Comparison of ENCODE assay signal across 26 mouse cellular contexts in genomic region chrX:13329611-13330010, GRCm38 (mm10).
"Had no signal": no experiment of that assay in that cellular context is flagged by ENCODE, and none has a peak within 500 bp of the region (broad histone marks: within the 10 kb centered on the region; RNA-seq: fewer than 3 reads in every experiment).

No protein-coding gene starts in this region.

- ATAC-seq: forebrain, embryonic 13.5 days; forebrain, embryonic 15.5 days; forebrain, embryonic 16.5 days; forebrain, postnatal 0 days had no signal

- H3K4me2 ChIP-seq: embryonic facial prominence, embryonic 12.5 days; embryonic facial prominence, embryonic 13.5 days; embryonic facial prominence, embryonic 15.5 days; forebrain, embryonic 12.5 days; forebrain, embryonic 13.5 days; forebrain, embryonic 15.5 days; heart, embryonic 12.5 days; heart, embryonic 13.5 days had no signal

- H3K27me3 ChIP-seq: embryonic facial prominence, embryonic 12.5 days; embryonic facial prominence, embryonic 15.5 days; forebrain, embryonic 12.5 days; forebrain, embryonic 13.5 days; forebrain, embryonic 15.5 days had no signal

- H3K27ac ChIP-seq: embryonic facial prominence, embryonic 10.5 days; embryonic facial prominence, embryonic 12.5 days; embryonic facial prominence, embryonic 13.5 days; embryonic facial prominence, embryonic 15.5 days; forebrain, embryonic 10.5 days; forebrain, embryonic 12.5 days; forebrain, embryonic 13.5 days; forebrain, embryonic 15.5 days; gastrocnemius, adult 2 months; heart, adult 2 months; heart, embryonic 10.5 days; heart, embryonic 13.5 days had no signal

- H3K4me3 ChIP-seq: embryonic facial prominence, embryonic 10.5 days; embryonic facial prominence, embryonic 12.5 days; embryonic facial prominence, embryonic 13.5 days; embryonic facial prominence, embryonic 15.5 days; erythroblast, embryonic 14.5 days; forebrain, embryonic 10.5 days; forebrain, embryonic 12.5 days; forebrain, embryonic 13.5 days; forebrain, embryonic 15.5 days; gastrocnemius, adult 2 months; heart, adult 2 months; heart, embryonic 10.5 days; heart, embryonic 12.5 days; heart, embryonic 13.5 days had no signal

- H3K9ac ChIP-seq: embryonic facial prominence, embryonic 12.5 days; embryonic facial prominence, embryonic 13.5 days; embryonic facial prominence, embryonic 15.5 days; forebrain, embryonic 12.5 days; forebrain, embryonic 13.5 days; forebrain, embryonic 15.5 days; forebrain, postnatal 0 days; heart, embryonic 12.5 days; heart, embryonic 13.5 days had no signal

- H3K9me3 ChIP-seq: embryonic facial prominence, embryonic 10.5 days; embryonic facial prominence, embryonic 12.5 days; embryonic facial prominence, embryonic 13.5 days; embryonic facial prominence, embryonic 15.5 days; forebrain, embryonic 10.5 days; forebrain, embryonic 12.5 days; forebrain, embryonic 13.5 days; forebrain, embryonic 15.5 days; heart, embryonic 10.5 days; heart, embryonic 12.5 days; heart, embryonic 13.5 days had no signal

- H3K4me1 ChIP-seq: embryonic facial prominence, embryonic 10.5 days; embryonic facial prominence, embryonic 12.5 days; embryonic facial prominence, embryonic 13.5 days; embryonic facial prominence, embryonic 15.5 days; forebrain, embryonic 10.5 days; forebrain, embryonic 12.5 days; forebrain, embryonic 13.5 days; forebrain, embryonic 15.5 days; heart, embryonic 10.5 days; heart, embryonic 12.5 days; heart, embryonic 13.5 days had no signal

- DNase-seq: cerebellum, postnatal 14 days; cerebellum, postnatal 25 days; cerebellum, postnatal 36 days; embryo, embryonic 11 days; forebrain, postnatal 0 days; gastrocnemius, adult 2 months; gastrocnemius, postnatal 10 days; gastrocnemius, postnatal 14 days; gastrocnemius, postnatal 25 days; gastrocnemius, postnatal 36 days; heart, adult 11 months; heart, adult 18-20 months; heart, adult 2 months had no signal

- H3K36me3 ChIP-seq: embryonic facial prominence, embryonic 10.5 days; embryonic facial prominence, embryonic 12.5 days; embryonic facial prominence, embryonic 13.5 days; embryonic facial prominence, embryonic 15.5 days; forebrain, embryonic 10.5 days; forebrain, embryonic 12.5 days; forebrain, embryonic 15.5 days; heart, embryonic 10.5 days; heart, embryonic 12.5 days; heart, embryonic 13.5 days had no signal
